Mouse (Mus musculus) CD8-positive naive resting alpha-beta T cell, adult 2 months (primary cell): ENCODE results near the gene Hypk.

Experiments
- DNase-seq, 2 experiments: peaks; one replicate each; pipeline ENCODE4 v3.0.0; 2022; ENCODE audit warnings: low read depth in 2 of 2, low spot score in 2 of 2

Gene Hypk

GRCm38 (mm10) chr2:121452990-121453389 lies at the start of gene Hypk:
TSS of gene Hypk (plus strand) at chr2:121453290.
- DNase-seq: no peak

GRCm38 (mm10) chr2:121403296-121403695 lies 49.8 kb upstream of the Hypk start:
- DNase-seq: no peak

- peak; percentile 52 to 69 for DNase-seq
Observed at GRCm38 (mm10) chr2:121408160-121408559, 44.9 kb upstream of the Hypk start.

- DNase-seq: no peak
Observed at GRCm38 (mm10) chr2:121412843-121413386, 40.2 kb upstream of the Hypk start.

GRCm38 (mm10) chr2:121413387-121414042 lies 39.6 kb upstream of the Hypk start, which contains the start of the genes Pdia3 and Catsper2:
TSS of gene Pdia3 (plus strand) at chr2:121413775.
TSS of gene Catsper2 (minus strand) at chr2:121413792.
- DNase-seq: peak; percentile 85 to 86

- peak; percentile 10 to 21 for DNase-seq
Observed at GRCm38 (mm10) chr2:121414139-121414685, 38.9 kb upstream of the Hypk start.

GRCm38 (mm10) chr2:121415103-121415502 lies 38.0 kb upstream of the Hypk start:
- no peak for DNase-seq

GRCm38 (mm10) chr2:121415591-121415990 lies 37.5 kb upstream of the Hypk start:
- DNase-seq: no peak

GRCm38 (mm10) chr2:121416356-121416755 lies 36.7 kb upstream of the Hypk start:
- no peak for DNase-seq

GRCm38 (mm10) chr2:121418476-121418875 lies 34.6 kb upstream of the Hypk start:
- DNase-seq: no peak

- no peak for DNase-seq
Observed at GRCm38 (mm10) chr2:121423166-121423565, 29.9 kb upstream of the Hypk start.

- no peak for DNase-seq
Observed at GRCm38 (mm10) chr2:121425890-121426289, 27.2 kb upstream of the Hypk start.

- peak in 1 of 2 experiments; percentile 41 for DNase-seq
Observed at GRCm38 (mm10) chr2:121434854-121435253, 18.2 kb upstream of the Hypk start.

GRCm38 (mm10) chr2:121439746-121440145 lies 13.3 kb upstream of the Hypk start:
- DNase-seq: no peak

GRCm38 (mm10) chr2:121440834-121441605 lies 12.1 kb upstream of the Hypk start:
- no peak for DNase-seq

GRCm38 (mm10) chr2:121441800-121442199 lies 11.3 kb upstream of the Hypk start:
- no peak for DNase-seq

GRCm38 (mm10) chr2:121442259-121443067 lies 10.6 kb upstream of the Hypk start:
- DNase-seq: peak; percentile 43 to 56

- no peak for DNase-seq
Observed at GRCm38 (mm10) chr2:121443068-121443349, 10.1 kb upstream of the Hypk start.

GRCm38 (mm10) chr2:121444178-121444577 lies 8.9 kb upstream of the Hypk start, which contains the start of gene Ell3:
TSS of gene Ell3 (minus strand) at chr2:121444278.
- DNase-seq: no peak

- no peak for DNase-seq
Observed at GRCm38 (mm10) chr2:121445117-121445516, 8.0 kb upstream of the Hypk start.

- DNase-seq: no peak
Observed at GRCm38 (mm10) chr2:121446506-121446905, 6.6 kb upstream of the Hypk start.
